Mouse (Mus musculus) inflammation-experienced regulatory T-cells, adult 16 weeks (primary cell): ENCODE data around the gene Krtap3-2. TPM values are rescaled to one million over a fixed set of nuclear protein-coding genes. Genes with fewer than 3 reads are reported as not detected.

Experiments
- polyA plus RNA-seq: library from polyadenylated mRNA; unstranded; fragments of 100-300 nt; shearing (Covaris generic); gene quantifications from one replicate; pipeline ENCODE4 v1.2.1, GENCODE M21; 2017

The Krtap3-2 gene
- not detected for polyA plus RNA-seq

DNA sequence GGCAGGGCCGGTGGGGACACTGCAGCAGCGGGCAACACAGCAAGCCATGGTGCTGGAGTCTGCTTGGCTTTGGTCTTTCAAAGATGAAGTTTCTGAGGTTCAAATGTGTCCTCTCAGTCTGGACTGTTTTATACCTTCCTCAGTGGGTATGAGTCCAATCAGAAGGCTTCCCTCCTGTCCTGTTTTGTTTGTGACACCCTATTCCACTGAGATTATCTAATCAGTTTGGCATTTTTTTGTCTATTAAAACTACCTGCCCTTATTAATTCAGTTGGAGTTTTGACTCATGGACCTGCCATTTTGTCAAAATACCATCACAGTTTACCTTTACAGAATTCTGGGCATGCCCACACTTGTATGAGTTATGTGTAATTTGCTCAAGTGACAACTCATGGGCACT, at the start of gene Krtap3-2:
TSS of gene Krtap3-2 (minus strand) at position 101 of the 400 bp plus-strand sequence.

DNA sequence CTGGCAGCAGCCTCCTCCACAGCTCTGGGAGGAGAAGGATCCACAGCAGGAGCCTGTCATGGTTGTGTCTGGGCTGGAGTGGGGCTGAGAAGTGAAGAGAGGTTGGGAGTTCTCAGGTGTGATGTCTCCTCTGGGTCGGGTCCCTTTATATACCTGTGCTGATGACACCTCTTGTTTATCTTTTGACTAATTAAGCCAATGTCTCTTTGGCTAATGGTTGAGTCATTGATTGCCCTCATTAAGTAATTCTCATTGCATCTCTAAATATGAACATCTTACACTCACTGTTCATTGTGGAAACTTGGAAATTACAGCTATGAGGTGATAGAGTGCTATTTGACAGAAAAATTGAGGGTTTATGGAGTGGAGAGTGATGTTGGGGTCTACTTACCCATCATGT, 46.6 kb upstream of the Krtap3-2 start, which contains the start of gene Gm11938:
TSS of gene Gm11938 (minus strand) at position 101 of the 400 bp plus-strand sequence.

DNA sequence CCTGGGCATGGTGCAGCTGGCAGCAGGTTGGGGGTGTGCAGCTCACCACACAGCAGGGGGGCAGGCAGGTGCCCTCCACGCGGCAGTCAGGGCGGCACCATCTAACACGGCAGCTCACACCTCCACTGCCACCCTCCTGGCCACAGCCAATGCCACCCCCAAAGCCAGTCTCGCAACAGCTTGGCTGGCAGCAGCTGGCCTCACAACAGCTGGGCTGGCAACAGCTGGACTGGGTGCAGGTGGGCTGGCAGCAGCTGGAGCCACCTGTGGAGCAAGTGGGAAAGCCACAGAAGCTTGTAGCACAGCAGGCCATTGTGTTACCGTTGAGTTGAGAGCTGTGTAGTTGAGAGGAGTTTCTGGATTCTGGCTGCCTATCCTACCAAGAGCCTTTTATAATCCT, 41.1 kb upstream of the Krtap3-2 start, which contains the start of gene Krtap9-3:
TSS of gene Krtap9-3 (minus strand) at position 364 of the 400 bp plus-strand sequence.

DNA sequence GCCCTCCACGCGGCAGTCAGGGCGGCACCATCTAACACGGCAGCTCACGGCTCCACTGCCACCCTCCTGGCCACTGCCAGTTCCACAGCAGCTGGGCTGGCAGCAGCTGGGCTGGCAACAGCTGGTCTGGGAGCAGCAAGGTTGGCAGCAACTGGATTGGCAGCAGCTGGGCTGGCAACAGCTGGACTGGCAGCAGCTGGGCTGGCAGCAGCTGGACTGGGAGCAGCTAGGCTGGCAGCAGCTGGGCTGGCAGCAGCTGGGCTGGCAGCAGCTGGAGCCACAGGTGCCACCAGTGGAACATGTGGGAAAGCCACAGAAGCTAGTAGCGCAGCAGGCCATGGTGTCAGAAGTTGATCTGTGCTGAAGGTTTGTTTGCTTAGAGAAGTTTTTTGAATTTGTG, 34.3 kb upstream of the Krtap3-2 start, which contains the start of gene Krtap1-3:
TSS of gene Krtap1-3 (minus strand) at position 359 of the 400 bp plus-strand sequence.

DNA sequence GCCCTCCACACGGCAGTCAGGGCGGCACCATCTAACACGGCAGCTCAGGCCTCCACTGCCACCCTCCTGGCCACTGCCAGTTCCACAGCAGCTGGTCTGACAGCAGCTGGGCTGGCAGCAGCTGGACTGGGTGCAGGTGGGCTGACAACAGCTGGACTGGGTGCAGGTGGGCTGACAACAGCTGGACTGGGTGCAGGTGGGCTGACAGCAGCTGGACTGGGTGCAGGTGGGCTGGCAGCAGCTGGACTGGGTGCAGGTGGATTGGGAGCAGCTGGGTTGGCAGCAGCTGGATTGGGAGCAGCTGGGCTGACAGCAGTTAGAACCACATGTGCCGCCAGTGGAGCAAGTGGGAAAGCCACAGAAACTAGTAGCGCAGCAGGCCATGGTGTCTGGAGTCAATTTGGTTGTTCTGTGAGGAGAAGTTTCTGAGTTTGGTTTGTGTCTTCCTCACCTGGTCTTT, 26.6 kb upstream of the Krtap3-2 start, which contains the start of gene Krtap1-4:
TSS of gene Krtap1-4 (minus strand) at position 410 of the 460 bp plus-strand sequence.

DNA sequence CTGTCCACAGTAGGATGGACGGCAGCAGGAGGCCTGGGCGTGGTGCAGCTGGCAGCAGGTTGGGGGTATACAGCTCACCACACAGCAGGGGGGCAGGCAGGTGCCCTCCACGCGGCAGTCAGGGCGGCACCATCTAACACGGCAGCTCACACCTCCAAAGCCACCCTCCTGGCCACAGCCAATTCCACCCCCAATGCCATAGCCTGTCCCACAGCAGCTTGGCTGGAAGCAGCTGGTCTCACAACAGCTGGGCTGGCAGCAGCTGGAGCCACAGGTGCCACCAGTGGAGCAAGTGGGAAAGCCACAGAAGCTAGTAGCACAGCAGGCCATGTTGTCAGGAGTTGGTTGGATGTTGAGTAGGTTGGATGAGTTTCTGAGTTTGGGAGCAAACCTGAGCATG, 24.0 kb upstream of the Krtap3-2 start, which contains the start of gene Krtap1-5:
TSS of gene Krtap1-5 (minus strand) at position 381 of the 400 bp plus-strand sequence.

DNA sequence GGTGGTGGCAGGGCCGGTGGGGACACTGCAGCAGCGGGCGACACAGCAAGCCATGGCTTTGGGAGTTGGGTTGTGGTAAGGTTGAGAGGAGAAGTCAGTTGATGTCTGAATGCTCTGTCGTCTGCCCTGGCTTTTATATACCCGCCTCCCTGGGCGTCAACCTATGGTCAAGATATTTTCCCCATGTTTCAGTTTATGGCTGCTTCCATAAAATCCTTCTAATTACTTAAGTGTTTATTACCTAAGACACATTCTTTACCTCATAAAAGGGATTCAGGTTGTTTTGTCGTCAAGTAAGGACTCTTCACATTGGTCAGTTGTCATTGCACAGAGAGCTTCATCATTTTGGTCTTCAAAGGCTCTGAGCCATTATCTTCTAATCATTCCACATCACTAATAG, 9.9 kb upstream of the Krtap3-2 start, which contains the start of gene Krtap3-1:
TSS of gene Krtap3-1 (minus strand) at position 101 of the 400 bp plus-strand sequence.

DNA sequence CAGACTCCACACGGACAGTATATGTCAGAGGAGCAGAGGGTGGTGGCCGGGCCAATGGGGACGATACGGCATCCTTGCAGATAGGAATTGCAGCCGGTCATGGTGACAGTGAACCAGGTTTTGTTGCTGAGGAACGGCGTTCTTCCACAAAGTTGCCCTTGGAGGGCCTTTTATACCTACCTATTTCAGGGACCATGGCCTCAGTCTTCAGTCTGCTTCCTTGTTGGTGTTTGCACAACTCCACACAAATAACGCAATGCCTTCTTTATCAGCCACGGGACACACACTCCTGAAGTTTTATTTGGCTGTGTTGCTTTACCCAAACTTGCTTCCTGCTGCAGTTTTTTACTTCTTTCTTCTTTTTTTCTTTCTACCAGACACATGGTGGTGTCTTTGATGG, 2.7 kb upstream of the Krtap3-2 start, which contains the start of gene Gm11939:
TSS of gene Gm11939 (minus strand) at position 101 of the 400 bp plus-strand sequence.

DNA sequence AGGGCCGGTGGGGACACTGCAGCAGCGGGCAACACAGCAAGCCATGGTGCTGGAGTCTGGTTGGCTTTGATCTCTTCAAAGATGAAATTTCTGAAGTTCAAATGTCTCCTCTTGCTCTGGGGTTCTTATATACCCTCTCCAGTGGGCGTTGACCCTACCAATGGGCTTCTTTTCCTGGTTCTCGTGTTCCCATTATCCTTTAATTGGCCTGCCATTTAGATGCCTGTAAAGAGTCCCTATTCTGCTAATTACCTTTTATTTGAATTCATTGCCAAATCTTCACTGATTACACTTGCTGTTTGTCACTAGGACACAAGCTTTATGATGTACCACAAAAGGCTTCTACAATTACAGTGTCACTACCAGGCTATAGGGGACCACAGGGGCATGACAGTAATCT, 5.9 kb downstream of the Krtap3-2 start, which contains the start of gene Krtap3-3:
TSS of gene Krtap3-3 (minus strand) at position 101 of the 400 bp plus-strand sequence.

DNA sequence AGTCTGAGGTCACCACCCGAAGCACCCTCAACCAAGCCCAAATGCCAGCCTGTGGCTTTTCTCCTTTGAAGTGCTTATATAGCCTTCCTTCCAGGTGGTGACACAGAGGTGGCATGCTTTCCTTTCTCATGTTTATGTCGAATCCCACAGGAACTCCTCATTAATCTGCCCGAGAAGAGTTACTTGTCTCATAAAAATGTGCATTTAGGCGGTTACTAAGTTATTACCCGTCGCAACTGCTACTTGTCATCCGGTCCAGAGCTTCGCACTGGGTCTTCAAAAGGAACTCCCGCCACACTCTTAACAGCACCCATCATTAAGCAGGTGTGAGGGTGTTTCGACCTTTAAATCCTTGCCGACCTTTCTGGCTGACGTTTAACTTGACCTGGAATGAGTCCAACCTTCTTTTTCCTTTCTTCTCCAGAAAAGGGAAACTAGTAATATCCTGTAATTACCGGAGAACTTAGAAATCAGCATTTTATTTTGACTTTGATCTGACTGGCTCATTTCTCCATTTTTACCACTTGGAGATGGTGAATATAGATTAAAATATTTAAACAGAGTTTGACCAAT, 35.3 kb downstream of the Krtap3-2 start, which contains the start of gene Krt39:
TSS of gene Krt39 (minus strand) at position 51 of the 573 bp plus-strand sequence.

Other genes starting within 250 kb of the Krtap3-2 start
- not detected for gene Krt25, start 233.9 kb downstream of the Krtap3-2 start, polyA plus RNA-seq
- gene Krt26, start 218.9 kb downstream of the Krtap3-2 start, polyA plus RNA-seq = not detected
- gene Krt27, start 205.7 kb downstream of the Krtap3-2 start, polyA plus RNA-seq = not detected
- gene Krt28, start 181.9 kb downstream of the Krtap3-2 start, polyA plus RNA-seq = not detected
- gene Krt10, start 167.5 kb downstream of the Krtap3-2 start, polyA plus RNA-seq = 21.7 TPM
- not detected for gene Krt12, start 134.6 kb downstream of the Krtap3-2 start, polyA plus RNA-seq
- not detected for gene Krt20, start 118.7 kb downstream of the Krtap3-2 start, polyA plus RNA-seq
- gene Krt23, start 63.7 kb downstream of the Krtap3-2 start, polyA plus RNA-seq = not detected
- gene Krt39, start 35.5 kb downstream of the Krtap3-2 start, polyA plus RNA-seq = not detected
- gene Krt40, start 13.7 kb downstream of the Krtap3-2 start, polyA plus RNA-seq = not detected
- not detected for gene Krtap3-3, start 6.0 kb downstream of the Krtap3-2 start, polyA plus RNA-seq
- not detected for gene Gm11939, start 2.6 kb upstream of the Krtap3-2 start, polyA plus RNA-seq
- gene Krtap3-1, start 9.8 kb upstream of the Krtap3-2 start, polyA plus RNA-seq = not detected
- not detected for gene Krtap1-5, start 24.2 kb upstream of the Krtap3-2 start, polyA plus RNA-seq
- gene Krtap1-4, start 26.8 kb upstream of the Krtap3-2 start, polyA plus RNA-seq = not detected
- gene Krtap1-3, start 34.5 kb upstream of the Krtap3-2 start, polyA plus RNA-seq = not detected
- not detected for gene Krtap9-3, start 41.3 kb upstream of the Krtap3-2 start, polyA plus RNA-seq
- gene Gm11938, start 46.5 kb upstream of the Krtap3-2 start, polyA plus RNA-seq = not detected
- not detected for gene Gm11937, start 53.3 kb upstream of the Krtap3-2 start, polyA plus RNA-seq
- gene Krtap2-4, start 58.0 kb upstream of the Krtap3-2 start, polyA plus RNA-seq = not detected
- gene Gm11562, start 63.6 kb upstream of the Krtap3-2 start, polyA plus RNA-seq = not detected
- gene Krtap4-1, start 71.4 kb upstream of the Krtap3-2 start, polyA plus RNA-seq = not detected
- not detected for gene Krtap4-2, start 78.2 kb upstream of the Krtap3-2 start, polyA plus RNA-seq
- not detected for gene Krtap4-7, start 87.2 kb upstream of the Krtap3-2 start, polyA plus RNA-seq
- not detected for gene Gm11555, start 93.4 kb upstream of the Krtap3-2 start, polyA plus RNA-seq
- gene Gm11563, start 102.1 kb upstream of the Krtap3-2 start, polyA plus RNA-seq = not detected
- gene Krtap4-6, start 109.1 kb upstream of the Krtap3-2 start, polyA plus RNA-seq = not detected
- gene Gm14190, start 133.9 kb upstream of the Krtap3-2 start, polyA plus RNA-seq = not detected
- not detected for gene Gm14180, start 177.4 kb upstream of the Krtap3-2 start, polyA plus RNA-seq
- gene Gm11595, start 216.1 kb upstream of the Krtap3-2 start, polyA plus RNA-seq = not detected
- not detected for gene Krtap4-8, start 223.9 kb upstream of the Krtap3-2 start, polyA plus RNA-seq
- not detected for gene Krtap4-9, start 228.3 kb upstream of the Krtap3-2 start, polyA plus RNA-seq
- gene Gm11596, start 236.6 kb upstream of the Krtap3-2 start, polyA plus RNA-seq = not detected
- not detected for gene Gm11569, start 242.1 kb upstream of the Krtap3-2 start, polyA plus RNA-seq
- gene Gm11554, start 247.6 kb upstream of the Krtap3-2 start, polyA plus RNA-seq = not detected